Mouse (Mus musculus): ENCODE results near the gene Dnajc7. TPM values are rescaled to one million over a fixed set of nuclear protein-coding genes. Genes with fewer than 3 reads are reported as not detected.
"Not testable (repeated sequence)": the region's sequence is repeated elsewhere in the genome, so short reads cannot be mapped to it uniquely, and the experiment has no call there.

Dnajc7 gene
- polyA plus RNA-seq, 1 experiment from 2014 or later, result 213 TPM

DNA sequence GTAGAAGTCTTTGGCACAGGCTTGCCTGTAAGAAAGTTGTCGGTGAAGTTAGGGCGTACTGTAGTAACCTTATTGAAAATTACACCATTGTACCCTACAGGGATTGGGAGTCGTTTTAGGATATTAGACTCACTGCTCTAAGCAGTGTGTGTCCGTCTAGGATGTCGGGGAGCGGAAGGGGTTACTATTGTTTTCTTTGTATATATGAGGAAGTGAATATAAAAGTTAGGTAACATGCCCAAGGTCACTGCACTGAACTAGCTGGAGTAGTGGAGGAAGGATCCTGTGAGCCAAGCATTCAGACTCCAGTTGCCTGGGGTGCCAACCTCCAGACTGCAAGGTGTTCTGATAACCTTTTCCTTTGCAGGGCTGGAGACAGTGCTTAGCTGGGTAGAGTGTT, 73.0 kb downstream of the Dnajc7 start:
- no peak for ATAC-seq (ENCODE audit: insufficient number of reproducible peaks, low FRiP score)
- 81% methylated on average over 6 of the region's 6 CpGs for WGBS
- H3K27ac ChIP-seq (ENCODE audit: poor library complexity, severe bottlenecking), result no peak overlapping the region
- no peak overlapping the region for H3K4me3 ChIP-seq
- H3K36me3 ChIP-seq, result no peaks in the 10 kb centered on the region
- H3K9me3 ChIP-seq (replicated peaks), result no peaks in the 10 kb centered on the region
- no peak overlapping the region for H3K4me2 ChIP-seq
- H3K27me3 ChIP-seq (replicated peaks), result no peaks in the 10 kb centered on the region
- no peak overlapping the region for H3K9ac ChIP-seq
- peaks cover 11% of the 10 kb centered on the region for H3K4me1 ChIP-seq (replicated peaks)

DNA sequence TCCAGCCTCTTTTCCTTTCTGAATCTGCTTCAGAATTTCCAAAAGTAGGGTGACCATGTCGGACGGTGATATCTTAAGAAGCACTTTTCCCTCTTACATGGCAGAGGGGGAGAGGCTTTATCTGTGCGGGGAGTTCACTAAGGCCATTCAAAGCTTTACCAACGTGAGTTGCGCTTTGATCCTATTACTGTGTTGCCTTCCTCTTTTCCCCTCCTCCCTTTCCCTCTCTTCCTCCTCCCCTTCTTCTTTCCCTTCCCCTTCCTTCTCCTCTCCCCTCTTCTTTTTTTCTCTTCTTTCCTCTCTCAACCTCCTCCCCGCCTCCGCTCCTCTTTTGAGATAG, 74.3 kb downstream of the Dnajc7 start:
- WGBS, result 25% methylated on average over 7 of the region's 7 CpGs
- Histone ChIP-seq H3K9ac (peak overlapping the region; percentile 53; the same call in 1 of the 2 replicates), H3K4me2 (peak overlapping the region; percentile 75), H3K4me1 (replicated peaks) (peaks cover 17% of the 10 kb centered on the region), H3K36me3 (no peaks in the 10 kb centered on the region), H3K27me3 (replicated peaks) (no peaks in the 10 kb centered on the region), H3K4me3 (peak overlapping the region; percentile 49), H3K9me3 (replicated peaks) (no peaks in the 10 kb centered on the region), H3K27ac (ENCODE audit: poor library complexity, severe bottlenecking) (0 out of 2 replicates have a peak overlapping the region, but pooled peaks have one; percentile 6)
- ATAC-seq (ENCODE audit: insufficient number of reproducible peaks, low FRiP score), result no peak

DNA sequence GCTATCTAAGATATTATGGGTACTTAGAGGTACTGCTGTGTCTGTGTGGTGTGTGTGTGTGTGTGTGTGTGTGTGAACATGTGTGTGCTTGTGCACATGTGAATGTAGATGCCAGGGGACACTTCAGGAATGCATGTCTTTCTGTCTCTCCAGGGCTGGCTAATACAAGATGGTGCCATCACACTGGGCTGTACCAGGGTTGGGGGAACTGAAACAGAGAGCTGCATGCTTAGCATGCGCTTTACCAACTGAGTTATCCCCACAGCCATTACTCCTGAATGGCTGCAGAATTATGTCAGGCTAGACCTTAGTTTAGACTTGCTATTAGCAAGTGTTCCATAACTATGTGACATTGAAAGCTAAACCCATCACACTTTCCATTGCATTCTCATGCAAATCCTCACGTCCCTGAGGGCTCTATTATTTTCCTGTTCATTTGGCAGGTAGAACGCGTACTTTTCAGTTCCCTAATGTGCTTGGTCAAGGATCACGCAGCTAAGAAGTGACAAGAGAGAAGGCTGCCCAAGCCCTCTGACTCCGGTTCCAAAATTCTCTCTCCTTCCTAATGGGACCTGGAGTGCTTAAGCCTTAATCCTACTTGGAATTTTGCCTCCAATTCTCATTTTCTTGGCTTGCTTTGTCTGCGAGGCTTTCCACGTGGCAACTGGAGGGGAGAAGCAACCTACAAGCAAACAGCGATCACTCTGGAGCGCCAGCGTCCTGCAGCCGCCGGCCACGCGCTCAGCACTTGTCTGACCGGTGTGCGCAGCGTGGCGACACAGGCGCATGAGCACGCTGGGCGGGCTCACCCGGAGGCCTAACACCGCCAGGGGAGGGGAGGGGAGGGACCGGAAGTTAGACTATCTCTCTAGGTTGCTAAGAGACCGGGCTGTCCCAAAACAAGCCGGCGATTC, 74.9 kb downstream of the Dnajc7 start, which contains the start of gene Ttc25:
Ttc25 (plus strand) TSS at position 776 of the 914 bp plus-strand sequence.
- Histone ChIP-seq H3K27me3 (replicated peaks) (no peaks in the 10 kb centered on the region), H3K4me1 (replicated peaks) (peaks cover 17% of the 10 kb centered on the region), H3K27ac (ENCODE audit: poor library complexity, severe bottlenecking) (0 out of 2 replicates have a peak within 1 kb of the TSS, but pooled peaks have one; percentile 6), H3K9me3 (replicated peaks) (no peaks in the 10 kb centered on the region), H3K9ac (peak within 1 kb of the TSS; percentile 53), H3K4me3 (peak within 1 kb of the TSS; percentile 49), H3K36me3 (no peaks in the 10 kb centered on the region), H3K4me2 (peak within 1 kb of the TSS; percentile 75)
- peak; percentile 95 for ATAC-seq (ENCODE audit: insufficient number of reproducible peaks, low FRiP score)
- WGBS, result 5% methylated on average over 28 of the region's 28 CpGs

DNA sequence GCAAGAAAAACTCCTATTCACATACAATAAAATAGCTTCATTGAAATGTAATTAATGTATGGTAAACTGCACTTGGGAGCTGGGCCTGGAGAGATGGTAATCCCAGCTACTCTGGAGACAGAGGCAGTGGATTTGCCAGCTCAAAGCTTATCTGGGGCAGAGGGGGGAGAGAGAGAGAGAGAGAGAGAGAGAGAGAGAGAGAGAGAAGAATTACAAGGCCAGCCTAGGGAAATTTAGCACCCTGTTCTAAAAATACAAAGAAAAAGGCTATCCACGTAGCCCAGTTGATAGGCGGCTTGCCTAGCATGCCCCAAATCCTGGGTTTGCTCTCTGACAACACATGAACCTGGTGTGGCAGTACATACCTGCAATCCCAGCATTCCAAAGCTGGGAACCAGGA, 78.4 kb downstream of the Dnajc7 start:
- Histone ChIP-seq H3K4me1 (replicated peaks) (peaks cover 17% of the 10 kb centered on the region), H3K27me3 (replicated peaks) (no peaks in the 10 kb centered on the region), H3K9me3 (replicated peaks) (no peaks in the 10 kb centered on the region), H3K4me3 (no peak overlapping the region), H3K9ac (no peak overlapping the region), H3K36me3 (no peaks in the 10 kb centered on the region), H3K4me2 (no peak overlapping the region), H3K27ac (ENCODE audit: poor library complexity, severe bottlenecking) (no peak overlapping the region)
- WGBS, result 63% methylated on average over 2 of the region's 2 CpGs
- no peak for ATAC-seq (ENCODE audit: insufficient number of reproducible peaks, low FRiP score)

DNA sequence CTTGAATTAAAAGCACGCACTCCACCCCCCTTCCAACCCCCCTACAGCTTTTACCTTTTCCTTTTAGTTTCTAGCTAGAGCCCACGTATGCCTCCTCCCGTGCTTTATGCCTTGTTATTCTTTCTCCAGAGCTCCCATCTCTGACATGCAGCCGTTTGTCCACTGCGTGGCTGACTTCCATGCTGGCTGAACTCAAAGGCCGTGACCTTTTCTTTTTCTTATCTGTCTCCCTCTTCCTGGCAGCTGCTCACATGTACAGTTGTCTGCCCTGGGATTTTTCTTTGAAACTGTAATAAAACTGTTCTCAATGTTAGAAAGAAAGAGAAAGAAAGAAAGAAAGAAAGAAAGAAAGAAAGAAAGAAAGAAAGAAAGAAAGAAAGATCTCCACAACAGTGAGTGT, 79.0 kb downstream of the Dnajc7 start:
- H3K36me3 ChIP-seq, result no peaks in the 10 kb centered on the region
- 29% methylated on average over 6 of the region's 6 CpGs for WGBS

DNA sequence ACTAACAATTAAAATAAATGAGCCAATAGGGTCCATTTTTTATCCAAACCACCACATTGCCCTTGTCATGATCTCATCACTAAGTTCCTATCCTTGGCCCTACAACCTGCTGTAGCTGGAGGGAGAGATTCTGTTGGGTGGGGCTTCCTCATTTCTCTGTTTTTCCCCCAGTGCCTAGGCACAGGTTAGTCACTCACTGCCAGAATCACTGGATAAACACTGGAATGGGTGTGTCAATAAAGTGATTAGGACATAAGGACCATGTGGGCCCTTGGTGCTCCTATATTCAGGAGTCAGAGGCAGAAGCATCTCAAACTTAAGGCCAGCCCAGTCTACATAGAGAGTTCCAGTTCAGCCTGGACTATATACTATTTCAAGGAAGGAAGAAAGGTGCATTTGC, 83.5 kb downstream of the Dnajc7 start:
- Histone ChIP-seq H3K27me3 (replicated peaks) (no peaks in the 10 kb centered on the region), H3K4me2 (no peak overlapping the region), H3K4me1 (replicated peaks) (peaks cover 5% of the 10 kb centered on the region; the same call in 1 of the 2 replicates), H3K4me3 (no peak overlapping the region), H3K36me3 (no peaks in the 10 kb centered on the region), H3K9me3 (replicated peaks) (peaks cover 3% of the 10 kb centered on the region; the same call in 1 of the 2 replicates), H3K27ac (ENCODE audit: poor library complexity, severe bottlenecking) (no peak overlapping the region), H3K9ac (no peak overlapping the region)
- ATAC-seq (ENCODE audit: insufficient number of reproducible peaks, low FRiP score), result no peak

More for the DNA sequence above, 79.0 kb downstream of the Dnajc7 start:
- Histone ChIP-seq H3K4me2 (no peak overlapping the region), H3K4me1 (replicated peaks) (peaks cover 15% of the 10 kb centered on the region), H3K27me3 (replicated peaks) (no peaks in the 10 kb centered on the region), H3K27ac (ENCODE audit: poor library complexity, severe bottlenecking) (no peak overlapping the region), H3K9ac (no peak overlapping the region), H3K9me3 (replicated peaks) (no peaks in the 10 kb centered on the region), H3K4me3 (no peak overlapping the region)
- ATAC-seq (ENCODE audit: insufficient number of reproducible peaks, low FRiP score), result no peak

DNA sequence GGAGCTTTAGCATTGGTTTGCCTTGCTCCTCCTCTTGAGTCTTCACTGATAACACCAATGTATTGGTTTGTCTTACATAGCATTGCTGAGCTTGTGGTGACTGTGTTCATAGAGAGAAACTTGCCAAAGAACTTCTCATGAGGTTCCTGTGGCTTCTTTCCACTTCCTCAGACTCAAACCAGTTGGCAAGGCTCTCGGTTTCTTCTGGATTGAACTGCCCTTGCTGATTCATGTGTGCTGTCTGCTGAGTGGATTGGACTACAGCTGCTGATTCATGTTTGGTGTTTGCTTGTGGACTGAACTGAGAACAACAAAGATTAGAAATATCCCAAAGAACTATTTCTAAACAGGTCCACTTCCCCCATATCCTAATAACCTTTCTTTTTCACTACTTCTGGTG, 84.0 kb downstream of the Dnajc7 start:
- no peak overlapping the region for H3K4me2 ChIP-seq
- no peaks in the 10 kb centered on the region for H3K36me3 ChIP-seq
- peaks cover 1% of the 10 kb centered on the region; the same call in 1 of the 2 replicates for H3K4me1 ChIP-seq (replicated peaks)
- H3K4me3 ChIP-seq, result no peak overlapping the region
- peaks cover 3% of the 10 kb centered on the region; the same call in 1 of the 2 replicates for H3K9me3 ChIP-seq (replicated peaks)
- 67% methylated on average over 1 of the region's 1 CpGs for WGBS
- ATAC-seq (ENCODE audit: insufficient number of reproducible peaks, low FRiP score), result no peak
- no peaks in the 10 kb centered on the region for H3K27me3 ChIP-seq (replicated peaks)
- no peak overlapping the region for H3K9ac ChIP-seq
- no peak overlapping the region for H3K27ac ChIP-seq (ENCODE audit: poor library complexity, severe bottlenecking)

DNA sequence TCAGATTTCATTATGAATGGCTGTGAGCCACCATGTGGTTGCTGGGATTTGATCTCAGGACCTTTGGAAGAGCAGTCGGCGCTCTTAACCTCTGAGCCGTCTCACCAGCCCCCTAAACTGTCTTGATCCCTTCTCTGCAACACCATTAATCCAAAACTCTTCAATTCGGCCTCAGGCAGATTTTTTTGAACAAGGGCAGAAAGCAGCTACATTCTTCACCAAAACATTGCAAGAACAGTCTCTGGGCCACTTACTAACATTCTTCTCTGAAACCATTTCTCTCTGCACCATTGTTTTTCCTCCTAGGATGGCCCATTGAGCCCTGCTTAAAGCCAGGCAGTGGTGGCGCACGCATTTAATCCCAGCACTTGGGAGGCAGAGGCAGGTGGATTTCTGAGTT, 85.1 kb downstream of the Dnajc7 start:
- ATAC-seq (ENCODE audit: insufficient number of reproducible peaks, low FRiP score), result not testable (repeated sequence)
- WGBS, result 87% methylated on average over 6 of the region's 6 CpGs

DNA sequence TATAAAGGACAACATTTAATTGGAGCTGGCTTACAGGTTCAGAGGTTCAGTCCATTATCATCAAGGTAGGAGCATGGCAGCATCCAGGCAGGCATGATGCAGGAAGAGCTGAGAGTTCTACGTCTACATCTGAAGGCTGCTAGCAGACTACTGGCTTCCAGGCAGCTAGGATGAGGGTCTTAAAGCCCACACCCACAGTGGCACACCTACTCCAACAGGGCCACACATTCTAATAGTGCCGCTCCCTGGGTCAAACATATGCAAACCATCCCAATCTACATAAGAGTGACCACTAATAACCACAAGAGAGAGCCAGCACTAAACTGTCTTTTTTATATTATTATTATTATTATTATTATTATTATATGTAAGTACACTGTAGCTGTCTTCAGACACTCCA, 85.6 kb downstream of the Dnajc7 start:
- H3K27me3 ChIP-seq (replicated peaks); H3K4me1 ChIP-seq (replicated peaks); H3K27ac ChIP-seq (ENCODE audit: poor library complexity, severe bottlenecking); ATAC-seq (ENCODE audit: insufficient number of reproducible peaks, low FRiP score); H3K9ac ChIP-seq; H3K4me3 ChIP-seq; H3K4me2 ChIP-seq; H3K9me3 ChIP-seq (replicated peaks); H3K36me3 ChIP-seq: not testable (repeated sequence)
- WGBS, result 76% methylated on average over 2 of the region's 2 CpGs

More for the DNA sequence above, 85.1 kb downstream of the Dnajc7 start:
- not testable (repeated sequence) for H3K27me3 ChIP-seq (replicated peaks); H3K36me3 ChIP-seq; H3K4me2 ChIP-seq; H3K4me1 ChIP-seq (replicated peaks); H3K9me3 ChIP-seq (replicated peaks); H3K27ac ChIP-seq (ENCODE audit: poor library complexity, severe bottlenecking); H3K9ac ChIP-seq; H3K4me3 ChIP-seq

DNA sequence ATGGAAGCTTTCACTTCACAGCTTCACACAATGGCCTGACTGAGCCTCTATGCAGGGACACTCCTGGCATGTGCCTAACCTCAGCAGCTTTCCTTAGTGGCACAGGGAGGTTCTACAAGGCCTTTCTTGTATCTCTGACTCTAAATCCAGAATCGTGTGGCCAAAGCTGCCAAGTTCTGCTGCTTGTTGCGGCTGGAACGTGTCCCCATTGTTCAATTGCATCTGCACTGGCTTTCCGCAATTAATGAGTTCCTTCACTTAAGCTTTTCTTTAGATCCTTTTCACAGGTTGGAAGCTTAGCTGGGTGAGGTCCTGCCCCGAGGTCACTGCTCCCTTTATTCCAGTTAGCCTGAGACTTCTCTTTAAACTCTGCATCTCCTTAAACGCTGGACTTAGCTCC, 86.1 kb downstream of the Dnajc7 start:
- no peak for ATAC-seq (ENCODE audit: insufficient number of reproducible peaks, low FRiP score)
- Histone ChIP-seq H3K27ac (ENCODE audit: poor library complexity, severe bottlenecking) (no peak overlapping the region), H3K4me3 (no peak overlapping the region), H3K36me3 (no peaks in the 10 kb centered on the region), H3K27me3 (replicated peaks) (no peaks in the 10 kb centered on the region), H3K9me3 (replicated peaks) (peaks cover 3% of the 10 kb centered on the region; the same call in 1 of the 2 replicates), H3K4me2 (no peak overlapping the region), H3K9ac (no peak overlapping the region), H3K4me1 (replicated peaks) (no peaks in the 10 kb centered on the region; the same call in 1 of the 2 replicates)
- 78% methylated on average over 6 of the region's 6 CpGs for WGBS

Data from heart, embryonic 12.5 days (tissue).